Mouse (Mus musculus): Measurements from ENCODE around the gene Hp. TPM values are rescaled to one million over a fixed set of nuclear protein-coding genes. Genes with fewer than 3 reads are reported as not detected.
A peak's percentile ranks its signal among the peaks of the same experiment; 100 is the strongest.

The Hp gene
- polyA plus RNA-seq, 2 experiments: 31.9 to 50.8 TPM

DNA sequence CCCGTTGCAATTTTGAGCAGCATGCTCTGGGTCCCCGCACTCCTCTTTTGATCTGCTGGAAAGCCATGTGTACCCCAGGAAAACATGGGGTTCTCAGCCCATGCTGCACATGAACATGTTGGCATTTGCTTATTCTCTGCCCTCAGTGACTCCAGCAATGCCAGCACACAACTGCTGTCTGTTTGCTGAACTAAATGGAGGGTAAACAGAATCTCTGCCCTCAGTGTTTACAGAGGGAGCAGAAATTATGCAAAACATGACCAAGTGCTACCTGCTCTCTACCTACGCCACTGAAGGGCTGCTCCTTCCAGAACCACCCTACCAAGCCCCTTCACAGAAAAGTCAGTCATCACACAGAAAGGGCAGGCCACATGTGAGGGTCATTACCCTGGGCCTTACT is 5.9 kb upstream of the Hp start:
- Histone ChIP-seq H3K4me2 (ENCODE audit: low read depth) (no peak overlapping the region), H3K4me3 (ENCODE audit: insufficient read depth in 1 of 2, low read depth in 2 of 2, low read length in 2 of 2) (no peak overlapping the region), H3K9ac (replicated peaks) (no peak overlapping the region), H3K27ac (no peak overlapping the region), H3K4me1 (replicated peaks; ENCODE audit: control insufficient read depth in 2 of 2, insufficient read depth in 2 of 2, low read length in 1 of 2) (peaks cover 0 to 4% of the 10 kb centered on the region in 2 experiments; a peak in 2 of 4 replicates), H3K9me3 (ENCODE audit: control insufficient read depth, low read length) (no peaks in the 10 kb centered on the region), H3K27me3 (ENCODE audit: control insufficient read depth, insufficient read depth, low read length) (no peaks in the 10 kb centered on the region), H3K36me3 (replicated peaks; ENCODE audit: control insufficient read depth, insufficient read depth, low read depth) (no peaks in the 10 kb centered on the region)
- no peak for ATAC-seq (ENCODE audit: insufficient read depth)
- TF ChIP-seq EP300 (IDR thresholded peaks at IDR 0.05; ENCODE audit: low read depth) (no peak), CTCF (IDR thresholded peaks at IDR 0.05; ENCODE audit: low read depth) (no peak)
- WGBS (ENCODE audit: insufficient replicate concordance): 67% methylated on average over 3 of the region's 3 CpGs
- no peak for DNase-seq (ENCODE audit: low read depth in 3 of 3, low spot score in 3 of 3)

DNA sequence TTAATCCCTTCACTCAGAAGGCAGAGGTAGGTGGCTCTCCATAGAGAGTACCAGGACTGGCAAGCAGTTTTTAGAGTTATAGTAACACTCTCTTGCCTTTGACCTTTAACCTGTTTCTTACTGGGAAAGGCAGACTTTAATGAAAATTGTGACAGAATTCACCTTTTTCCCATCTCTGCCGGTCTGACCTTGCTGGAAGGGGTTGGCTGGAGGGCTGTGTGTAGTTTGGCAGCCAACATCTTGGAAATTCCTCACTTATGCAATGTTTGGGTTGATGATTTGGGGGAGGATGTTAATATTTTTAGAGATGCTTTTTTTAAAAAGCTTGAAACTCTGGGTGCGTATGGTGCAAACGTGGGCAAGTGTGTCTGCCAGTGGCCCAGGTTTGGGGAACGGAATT is 5.3 kb upstream of the Hp start:
- DNase-seq (ENCODE audit: low read depth in 3 of 3, low spot score in 3 of 3) (no peak), ATAC-seq (ENCODE audit: insufficient read depth) (no peak)
- no peak overlapping the region for H3K4me2 ChIP-seq (ENCODE audit: low read depth)
- TF ChIP-seq EP300 (IDR thresholded peaks at IDR 0.05; ENCODE audit: low read depth): no peak
- TF ChIP-seq CTCF (IDR thresholded peaks at IDR 0.05; ENCODE audit: low read depth): no peak
- H3K36me3 ChIP-seq (replicated peaks; ENCODE audit: control insufficient read depth, insufficient read depth, low read depth): no peaks in the 10 kb centered on the region
- H3K27ac ChIP-seq: no peak overlapping the region
- no peak overlapping the region for H3K9ac ChIP-seq (replicated peaks)
- H3K27me3 ChIP-seq (ENCODE audit: control insufficient read depth, insufficient read depth, low read length): no peaks in the 10 kb centered on the region
- H3K4me1 ChIP-seq (replicated peaks; ENCODE audit: control insufficient read depth in 2 of 2, insufficient read depth in 2 of 2, low read length in 1 of 2): peaks cover 0 to 4% of the 10 kb centered on the region in 2 experiments; a peak in 2 of 4 replicates
- no peaks in the 10 kb centered on the region for H3K9me3 ChIP-seq (ENCODE audit: control insufficient read depth, low read length)
- H3K4me3 ChIP-seq (ENCODE audit: insufficient read depth in 1 of 2, low read depth in 2 of 2, low read length in 2 of 2): no peak overlapping the region
- WGBS (ENCODE audit: insufficient replicate concordance): 62% methylated on average over 4 of the region's 4 CpGs

DNA sequence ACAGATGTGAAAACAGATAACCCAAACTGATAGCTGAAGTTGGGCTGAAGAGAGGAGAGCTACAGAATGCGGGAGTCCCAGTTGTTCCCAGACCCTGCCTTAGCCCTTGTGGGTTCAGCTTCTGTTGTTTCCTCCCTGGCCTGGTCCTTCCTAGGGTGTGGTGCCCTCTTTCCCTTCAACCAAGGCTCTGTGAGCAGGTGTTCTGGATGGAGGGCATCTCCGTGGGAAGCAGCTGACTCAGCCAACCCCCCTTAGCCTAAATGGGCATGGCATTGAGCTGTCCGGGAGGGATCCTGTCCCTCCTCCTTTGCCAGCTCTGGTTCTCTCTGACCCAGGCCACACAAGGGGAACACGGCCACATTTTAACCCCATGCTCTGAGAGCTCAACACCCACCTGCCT is 2.7 kb downstream of the Hp start:
- H3K27ac ChIP-seq: no peak overlapping the region

DNA sequence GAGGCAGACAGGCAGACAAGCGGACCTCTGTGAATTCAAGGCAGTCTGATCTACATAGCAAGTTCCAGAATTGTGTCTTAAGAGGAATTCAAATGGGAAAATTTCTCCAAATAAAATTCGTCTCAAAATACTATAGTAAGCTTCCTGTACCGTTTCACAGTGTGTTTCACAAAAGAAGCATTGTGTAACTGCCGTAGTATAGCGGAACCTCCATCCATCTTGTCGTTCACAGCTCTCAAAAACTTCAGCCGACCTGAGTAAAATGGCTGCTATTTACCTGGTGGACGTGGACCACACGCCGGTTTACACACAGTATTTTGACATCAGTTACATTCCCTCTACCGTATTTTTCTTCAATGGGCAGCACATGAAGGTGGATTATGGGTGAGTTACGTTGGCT is 7.8 kb downstream of the Hp start:
- H3K9ac ChIP-seq (replicated peaks): no peak overlapping the region
- WGBS (ENCODE audit: insufficient replicate concordance): 77% methylated on average over 12 of the region's 12 CpGs
- no peak for ATAC-seq (ENCODE audit: insufficient read depth)

More for the DNA sequence above, 2.7 kb downstream of the Hp start:
- H3K4me2 ChIP-seq (ENCODE audit: low read depth): no peak overlapping the region
- H3K9me3 ChIP-seq (ENCODE audit: control insufficient read depth, low read length): no peaks in the 10 kb centered on the region
- no peak overlapping the region for H3K9ac ChIP-seq (replicated peaks)
- DNase-seq (ENCODE audit: low read depth in 3 of 3, low spot score in 3 of 3): no peak
- no peak for ATAC-seq (ENCODE audit: insufficient read depth)
- H3K4me3 ChIP-seq (ENCODE audit: insufficient read depth in 1 of 2, low read depth in 2 of 2, low read length in 2 of 2): no peak overlapping the region
- H3K4me1 ChIP-seq (replicated peaks; ENCODE audit: control insufficient read depth in 2 of 2, insufficient read depth in 2 of 2, low read length in 1 of 2): no peaks in the 10 kb centered on the region; a peak in 1 of 4 replicates
- TF ChIP-seq CTCF (IDR thresholded peaks at IDR 0.05; ENCODE audit: low read depth) (no peak), EP300 (IDR thresholded peaks at IDR 0.05; ENCODE audit: low read depth) (no peak)
- 60% methylated on average over 4 of the region's 4 CpGs for WGBS (ENCODE audit: insufficient replicate concordance)
- no peaks in the 10 kb centered on the region for H3K36me3 ChIP-seq (replicated peaks; ENCODE audit: control insufficient read depth, insufficient read depth, low read depth)
- no peaks in the 10 kb centered on the region for H3K27me3 ChIP-seq (ENCODE audit: control insufficient read depth, insufficient read depth, low read length)

DNA sequence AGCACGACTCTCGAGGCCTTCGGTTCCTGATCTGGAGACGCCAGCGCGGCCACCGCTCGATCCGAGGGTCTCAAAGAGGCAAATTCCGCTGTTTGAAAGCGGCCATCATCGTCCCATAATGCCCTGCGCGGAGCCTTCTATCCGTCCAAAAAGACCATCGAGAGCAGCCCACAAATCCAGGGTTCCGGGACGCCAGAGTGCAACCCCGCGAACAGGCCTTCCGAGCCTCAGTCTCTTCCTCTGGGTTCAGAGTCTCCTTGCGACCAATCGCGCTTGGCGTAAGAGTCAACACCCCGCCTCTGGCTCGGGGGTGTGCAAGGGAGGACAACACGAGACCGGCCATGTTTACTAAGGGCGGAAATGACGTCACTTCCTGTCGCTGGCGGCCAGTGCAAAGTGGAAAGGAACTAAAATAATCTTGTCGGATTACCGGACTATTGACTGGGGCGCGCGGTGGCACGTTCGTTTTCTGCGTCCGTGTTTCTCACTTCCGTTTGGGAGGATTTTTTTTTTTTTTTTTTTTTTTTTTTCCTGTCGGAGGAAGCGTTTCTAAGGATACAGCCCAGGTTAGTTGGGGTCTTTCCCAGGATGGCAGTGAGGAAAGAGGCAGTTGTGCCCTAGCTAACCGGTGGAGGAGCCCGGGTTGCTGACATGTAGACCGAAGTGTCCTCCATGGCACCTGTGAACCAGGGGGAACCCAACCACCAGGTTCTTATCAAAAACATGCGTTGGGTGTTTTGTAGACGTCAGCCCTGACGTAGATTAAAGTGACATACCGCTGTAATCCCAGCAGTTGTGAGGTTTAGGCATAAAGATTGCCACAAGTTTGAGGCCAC is 13.3 kb downstream of the Hp start, which contains the start of the genes Dhx38 and Txnl4b:
Gene Dhx38 (minus strand): TSS at position 364 of the 836 bp plus-strand sequence.
Gene Txnl4b (plus strand): TSS at position 395 of the 836 bp plus-strand sequence.
- Histone ChIP-seq H3K4me3 (ENCODE audit: insufficient read depth in 1 of 2, low read depth in 2 of 2, low read length in 2 of 2) (peak within 1 kb of the TSS; percentile 96 to 98), H3K36me3 (replicated peaks; ENCODE audit: control insufficient read depth, insufficient read depth, low read depth) (peaks cover 16% of the 10 kb centered on the region), H3K4me2 (ENCODE audit: low read depth) (peak within 1 kb of the TSS; percentile 95), H3K27ac (peak within 1 kb of the TSS; percentile 93), H3K4me1 (replicated peaks; ENCODE audit: control insufficient read depth in 2 of 2, insufficient read depth in 2 of 2, low read length in 1 of 2) (peaks cover 16 to 17% of the 10 kb centered on the region in 2 experiments), H3K27me3 (ENCODE audit: control insufficient read depth, insufficient read depth, low read length) (no peaks in the 10 kb centered on the region), H3K9me3 (ENCODE audit: control insufficient read depth, low read length) (no peaks in the 10 kb centered on the region), H3K9ac (replicated peaks) (peak within 1 kb of the TSS; percentile 99)
- no peak for TF ChIP-seq CTCF (IDR thresholded peaks at IDR 0.05; ENCODE audit: low read depth)
- TF ChIP-seq EP300 (IDR thresholded peaks at IDR 0.05; ENCODE audit: low read depth): peak; percentile 50
- DNase-seq (ENCODE audit: low read depth in 3 of 3, low spot score in 3 of 3) (peak; percentile 99), ATAC-seq (ENCODE audit: insufficient read depth) (peak; percentile 99)
- WGBS (ENCODE audit: insufficient replicate concordance): under 1% methylated on average over 52 of the region's 52 CpGs

More for the DNA sequence above, 7.8 kb downstream of the Hp start:
- Histone ChIP-seq H3K4me1 (replicated peaks; ENCODE audit: control insufficient read depth in 2 of 2, insufficient read depth in 2 of 2, low read length in 1 of 2) (peaks cover 7 to 9% of the 10 kb centered on the region in 2 experiments), H3K36me3 (replicated peaks; ENCODE audit: control insufficient read depth, insufficient read depth, low read depth) (no peaks in the 10 kb centered on the region), H3K27ac (no peak overlapping the region), H3K4me2 (ENCODE audit: low read depth) (no peak overlapping the region), H3K27me3 (ENCODE audit: control insufficient read depth, insufficient read depth, low read length) (no peaks in the 10 kb centered on the region), H3K9me3 (ENCODE audit: control insufficient read depth, low read length) (no peaks in the 10 kb centered on the region), H3K4me3 (ENCODE audit: insufficient read depth in 1 of 2, low read depth in 2 of 2, low read length in 2 of 2) (no peak overlapping the region)
- no peak for TF ChIP-seq EP300 (IDR thresholded peaks at IDR 0.05; ENCODE audit: low read depth)
- DNase-seq (ENCODE audit: low read depth in 3 of 3, low spot score in 3 of 3): no peak
